Mouse (Mus musculus) neural tube, embryonic 11.5 days (tissue): ENCODE results near the gene Tcf12. TPM values are rescaled to one million over a fixed set of nuclear protein-coding genes. Genes with fewer than 3 reads are reported as not detected.

Experiments
- ATAC-seq: fragments of 200-750 bp; cut with Nextera tagmentation; 2 replicates; pipeline ENCODE4 v1.8.0; 2017; ENCODE audit warnings: moderate number of reproducible peaks, mild to moderate bottlenecking, moderate TSS enrichment, moderate library complexity; ENCODE audit not compliant: insufficient read depth, low FRiP score, low TSS enrichment
- DNase-seq: peaks from one replicate; pipeline ENCODE4 v3.0.0-alpha.2; 2015; ENCODE audit warnings: low spot score
- H3K27ac ChIP-seq: fragments of 300-500 bp; sonication (generic); 2 replicates; pipeline ENCODE4 v1.5.1; 2014; ENCODE audit warnings: low read depth, mild to moderate bottlenecking, low read length
- H3K27me3 ChIP-seq: fragments of 300-500 bp; sonication (generic); 2 replicates; pipeline ENCODE4 v1.6.1; 2014; ENCODE audit warnings: mild to moderate bottlenecking, low read length, mixed read lengths; ENCODE audit not compliant: control insufficient read depth, insufficient read depth
- H3K36me3 ChIP-seq: fragments of 300-500 bp; sonication (generic); 2 replicates; pipeline ENCODE4 v1.6.1; 2014; ENCODE audit warnings: mild to moderate bottlenecking, low read length, moderate library complexity, mixed read lengths; ENCODE audit not compliant: control insufficient read depth, insufficient read depth
- H3K4me1 ChIP-seq: fragments of 300-500 bp; sonication (generic); 2 replicates; pipeline ENCODE4 v1.6.1; 2014; ENCODE audit warnings: low read length, mixed read lengths; ENCODE audit not compliant: control insufficient read depth, insufficient read depth
- H3K4me2 ChIP-seq: fragments of 300-500 bp; sonication (generic); 2 replicates; pipeline ENCODE4 v1.6.1; 2014; ENCODE audit warnings: low read depth, mild to moderate bottlenecking, moderate library complexity
- H3K4me3 ChIP-seq: fragments of 300-500 bp; sonication (generic); 2 replicates; pipeline ENCODE4 v1.5.1; 2014; ENCODE audit warnings: low read depth, low read length
- H3K9ac ChIP-seq: fragments of 300-500 bp; sonication (generic); 2 replicates; pipeline ENCODE4 v1.6.1; 2014; ENCODE audit warnings: mild to moderate bottlenecking, low read length
- H3K9me3 ChIP-seq: fragments of 300-500 bp; sonication (generic); 2 replicates; pipeline ENCODE4 v1.6.1; 2016; ENCODE audit warnings: low read length; ENCODE audit not compliant: control insufficient read depth
- WGBS: fragments of 180-500 bp; shearing (Covaris S2); extraction: QIAGEN DNeasy Blood & Tissue Kit; methylation state at CpG from one replicate; pipeline ENCODE4 v1.1.7; 2014; 5-methylcytosine and 5-hydroxymethylcytosine counted together
- polyA plus RNA-seq: library from polyadenylated mRNA; unstranded; fragments of >200 nt; fragmentation: Nextera tagmentation; extraction: Ambion mirVana; gene quantifications from 2 replicates; pipeline ENCODE4 v1.2.1, GENCODE M21; 2014

The Tcf12 gene
- polyA plus RNA-seq, 1 experiment from 2014 or later = 209 TPM

- Histone ChIP-seq H3K4me3 (no peak overlapping the region), H3K4me2 (no peak overlapping the region), H3K4me1 (no peaks in the 10 kb centered on the region; the same call in 1 of the 2 replicates), H3K9ac (no peak overlapping the region), H3K36me3 (no peaks in the 10 kb centered on the region), H3K27ac (no peak overlapping the region), H3K27me3 (no peaks in the 10 kb centered on the region), H3K9me3 (no peaks in the 10 kb centered on the region)
- ATAC-seq (no peak), DNase-seq (no peak)
These were observed 179.7 kb downstream of the Tcf12 start for GRCm38 (mm10) chr9:71931965-71932364.

GRCm38 (mm10) chr9:71931358-71931715 lies 180.3 kb downstream of the Tcf12 start:
- Histone ChIP-seq H3K36me3 (no peaks in the 10 kb centered on the region), H3K4me2 (no peak overlapping the region), H3K4me3 (no peak overlapping the region), H3K4me1 (no peaks in the 10 kb centered on the region; the same call in 1 of the 2 replicates), H3K27me3 (no peaks in the 10 kb centered on the region), H3K27ac (no peak overlapping the region), H3K9ac (no peak overlapping the region), H3K9me3 (no peaks in the 10 kb centered on the region)
- 49% methylated on average over 8 of the region's 8 CpGs for WGBS
- ATAC-seq (no peak), DNase-seq (no peak)

- H3K9ac ChIP-seq = no peak overlapping the region
- H3K4me2 ChIP-seq = no peak overlapping the region
- no peaks in the 10 kb centered on the region for H3K27me3 ChIP-seq
- 80% methylated on average over 3 of the region's 3 CpGs for WGBS
- DNase-seq = no peak
- H3K4me3 ChIP-seq = no peak overlapping the region
- H3K36me3 ChIP-seq = no peaks in the 10 kb centered on the region
- H3K9me3 ChIP-seq = no peaks in the 10 kb centered on the region
- no peak for ATAC-seq
- H3K4me1 ChIP-seq = no peaks in the 10 kb centered on the region; the same call in 1 of the 2 replicates
- H3K27ac ChIP-seq = no peak overlapping the region
These were observed 181.0 kb downstream of the Tcf12 start for GRCm38 (mm10) chr9:71930431-71931357.

- Histone ChIP-seq H3K36me3 (no peaks in the 10 kb centered on the region), H3K9me3 (no peaks in the 10 kb centered on the region), H3K4me1 (peaks cover 8% of the 10 kb centered on the region), H3K4me2 (no peak overlapping the region), H3K27me3 (no peaks in the 10 kb centered on the region), H3K27ac (0 out of 2 replicates have a peak overlapping the region, but pooled peaks have one; percentile 11), H3K4me3 (no peak overlapping the region), H3K9ac (no peak overlapping the region)
- DNase-seq (no peak), ATAC-seq (no peak)
These were observed 195.1 kb downstream of the Tcf12 start for GRCm38 (mm10) chr9:71916662-71916953.

- Histone ChIP-seq H3K4me3 (no peak overlapping the region), H3K9me3 (no peaks in the 10 kb centered on the region), H3K27ac (peak overlapping the region; percentile 11; the same call in 1 of the 2 replicates), H3K36me3 (no peaks in the 10 kb centered on the region), H3K4me2 (no peak overlapping the region), H3K27me3 (no peaks in the 10 kb centered on the region), H3K9ac (no peak overlapping the region), H3K4me1 (peaks cover 8% of the 10 kb centered on the region)
- ATAC-seq (peak; percentile 72; the same call in 1 of the 2 replicates), DNase-seq (peak; percentile 39)
- WGBS = 14% methylated on average over 6 of the region's 6 CpGs
These were observed 195.6 kb downstream of the Tcf12 start for GRCm38 (mm10) chr9:71915871-71916661.

- Histone ChIP-seq H3K4me2 (no peak overlapping the region), H3K27me3 (no peaks in the 10 kb centered on the region), H3K27ac (no peak overlapping the region), H3K9ac (no peak overlapping the region), H3K36me3 (peaks cover 3% of the 10 kb centered on the region), H3K4me3 (no peak overlapping the region), H3K4me1 (no peaks in the 10 kb centered on the region), H3K9me3 (no peaks in the 10 kb centered on the region)
- no peak for ATAC-seq
- WGBS = 92% methylated on average over 2 of the region's 2 CpGs
- no peak for DNase-seq
These were observed 205.1 kb downstream of the Tcf12 start for GRCm38 (mm10) chr9:71906522-71906921.

GRCm38 (mm10) chr9:71898852-71899251 lies 212.8 kb downstream of the Tcf12 start:
- Histone ChIP-seq H3K4me2 (no peak overlapping the region), H3K4me1 (peaks cover 7% of the 10 kb centered on the region; the same call in 1 of the 2 replicates), H3K9me3 (no peaks in the 10 kb centered on the region), H3K36me3 (no peaks in the 10 kb centered on the region), H3K27ac (peak overlapping the region; percentile 36; the same call in 1 of the 2 replicates), H3K4me3 (no peak overlapping the region), H3K27me3 (no peaks in the 10 kb centered on the region), H3K9ac (no peak overlapping the region)
- WGBS = 11% methylated on average over 5 of the region's 5 CpGs
- DNase-seq (peak; percentile 24), ATAC-seq (no peak; the same call in 1 of the 2 replicates)

- Histone ChIP-seq H3K4me2 (no peak overlapping the region), H3K36me3 (no peaks in the 10 kb centered on the region), H3K27ac (peak overlapping the region; percentile 85), H3K4me3 (no peak overlapping the region), H3K9me3 (no peaks in the 10 kb centered on the region), H3K27me3 (no peaks in the 10 kb centered on the region), H3K9ac (no peak overlapping the region), H3K4me1 (peaks cover 13% of the 10 kb centered on the region)
- 3% methylated on average over 1 of the region's 1 CpGs for WGBS
- ATAC-seq (peak; percentile 38; the same call in 1 of the 2 replicates), DNase-seq (peak; percentile 68)
These were observed 214.3 kb downstream of the Tcf12 start for GRCm38 (mm10) chr9:71897399-71897798.
